Mouse (Mus musculus) midbrain, embryonic 14.5 days (tissue): Measurements from ENCODE around the gene 4933430I17Rik. TPM values are rescaled to one million over a fixed set of nuclear protein-coding genes. Genes with fewer than 3 reads are reported as not detected.

Experiments
- ATAC-seq: fragments of 200-750 bp; cut with Nextera tagmentation; 2 replicates; pipeline ENCODE4 v1.8.0; 2017; ENCODE audit warnings: moderate number of reproducible peaks, moderate library complexity; ENCODE audit not compliant: low FRiP score, low TSS enrichment
- DNase-seq: peaks from one replicate; pipeline ENCODE4 v3.0.0-alpha.2; 2015
- H3K27ac ChIP-seq: fragments of 300-500 bp; sonication (generic); replicated peaks from 2 replicates; pipeline ENCODE4 v1.5.1; 2014; ENCODE audit warnings: mild to moderate bottlenecking, low read depth, low read length, moderate library complexity
- H3K27me3 ChIP-seq: fragments of 300-500 bp; sonication (generic); 2 replicates; pipeline ENCODE4 v1.6.1; 2014; ENCODE audit warnings: low read length, control low read depth, mixed read lengths; ENCODE audit not compliant: control insufficient read depth, insufficient read depth
- H3K36me3 ChIP-seq: fragments of 300-500 bp; sonication (generic); 2 replicates; pipeline ENCODE4 v1.6.1; 2014; ENCODE audit warnings: low read length, control low read depth; ENCODE audit not compliant: control insufficient read depth, insufficient read depth
- H3K4me1 ChIP-seq: fragments of 300-500 bp; sonication (generic); 2 replicates; pipeline ENCODE4 v1.6.1; 2014; ENCODE audit warnings: mild to moderate bottlenecking, antibody characterized with exemption, low read length, control low read depth; ENCODE audit not compliant: control insufficient read depth, insufficient read depth
- H3K4me2 ChIP-seq: fragments of 300-500 bp; sonication (generic); 2 replicates; pipeline ENCODE4 v1.6.1; 2014; ENCODE audit warnings: mild to moderate bottlenecking, low read length, moderate library complexity
- H3K4me3 ChIP-seq: fragments of 300-500 bp; sonication (generic); replicated peaks from 2 replicates; pipeline ENCODE4 v1.5.1; 2014; ENCODE audit warnings: low read depth, low read length
- H3K9ac ChIP-seq: fragments of 300-500 bp; sonication (generic); replicated peaks from 2 replicates; pipeline ENCODE4 v1.6.1; 2014; ENCODE audit warnings: mild to moderate bottlenecking, low read length, moderate library complexity
- H3K9me3 ChIP-seq: fragments of 300-500 bp; sonication (generic); 2 replicates; pipeline ENCODE4 v1.6.1; 2016; ENCODE audit warnings: low read length, control low read depth, mixed read lengths; ENCODE audit not compliant: control insufficient read depth
- WGBS: fragments of 180-500 bp; shearing (Covaris S2); extraction: QIAGEN DNeasy Blood & Tissue Kit; methylation state at CpG from one replicate; pipeline ENCODE4 v1.1.7; 2014; 5-methylcytosine and 5-hydroxymethylcytosine counted together
- polyA plus RNA-seq: library from polyadenylated mRNA; unstranded; fragments of >200 nt; fragmentation: Nextera tagmentation; extraction: Ambion mirVana; gene quantifications from 2 replicates; pipeline ENCODE4 v1.2.1, GENCODE M21; 2014

Gene 4933430I17Rik
- polyA plus RNA-seq, 1 experiment from 2014 or later, result 0.78 TPM

- WGBS, result 2% methylated on average over 26 of the region's 26 CpGs
- H3K27ac ChIP-seq, result peak overlapping the region; percentile 76
- H3K4me1 ChIP-seq, result peaks cover 22% of the 10 kb centered on the region
- peak overlapping the region; percentile 68 for H3K4me2 ChIP-seq
- peak overlapping the region; percentile 79 for H3K9ac ChIP-seq
- no peaks in the 10 kb centered on the region for H3K9me3 ChIP-seq
- ATAC-seq (peak; percentile 80), DNase-seq (no peak)
- no peaks in the 10 kb centered on the region for H3K36me3 ChIP-seq
- H3K4me3 ChIP-seq, result peak overlapping the region; percentile 74
- H3K27me3 ChIP-seq, result no peaks in the 10 kb centered on the region
Measured at GRCm38 (mm10) chr4:62519122-62519848, 5.9 kb upstream of the 4933430I17Rik start.

- H3K27me3 ChIP-seq, result no peaks in the 10 kb centered on the region
- H3K36me3 ChIP-seq, result no peaks in the 10 kb centered on the region
- H3K27ac ChIP-seq, result peak within 1 kb of the TSS; percentile 76
- H3K4me3 ChIP-seq, result peak within 1 kb of the TSS; percentile 74
- H3K4me1 ChIP-seq, result peaks cover 25% of the 10 kb centered on the region
- H3K9me3 ChIP-seq, result no peaks in the 10 kb centered on the region
- peak within 1 kb of the TSS; percentile 68 for H3K4me2 ChIP-seq
- peak within 1 kb of the TSS; percentile 79 for H3K9ac ChIP-seq
- under 1% methylated on average over 37 of the region's 37 CpGs for WGBS
- ATAC-seq, result peak; percentile 87
- peak; percentile 91 for DNase-seq
Measured at GRCm38 (mm10) chr4:62519849-62520233, 5.3 kb upstream of the 4933430I17Rik start, which contains the start of gene Alad. Gene Alad (minus strand): TSS chr4:62519918.

- no peak overlapping the region for H3K4me2 ChIP-seq
- WGBS, result 94% methylated on average over 2 of the region's 2 CpGs
Measured at GRCm38 (mm10) chr4:62520892-62521400, 4.2 kb upstream of the 4933430I17Rik start.

GRCm38 (mm10) chr4:62525489-62525811 is 281 bp downstream of the 4933430I17Rik start:
- Histone ChIP-seq H3K4me2 (peak overlapping the region; percentile 88), H3K4me1 (peaks cover 12% of the 10 kb centered on the region), H3K9ac (peak overlapping the region; percentile 80), H3K27ac (peak overlapping the region; percentile 96; the same call in 1 of the 2 replicates), H3K9me3 (no peaks in the 10 kb centered on the region), H3K36me3 (no peaks in the 10 kb centered on the region), H3K4me3 (peak overlapping the region; percentile 71), H3K27me3 (no peaks in the 10 kb centered on the region)
- DNase-seq, result no peak
- WGBS, result 2% methylated on average over 10 of the region's 10 CpGs
- ATAC-seq, result no peak

More at GRCm38 (mm10) chr4:62520892-62521400, 4.2 kb upstream of the 4933430I17Rik start:
- Histone ChIP-seq H3K27me3 (no peaks in the 10 kb centered on the region), H3K4me1 (peaks cover 25% of the 10 kb centered on the region), H3K9ac (no peak overlapping the region), H3K4me3 (no peak overlapping the region), H3K9me3 (no peaks in the 10 kb centered on the region), H3K27ac (no peak overlapping the region), H3K36me3 (no peaks in the 10 kb centered on the region)
- ATAC-seq (no peak), DNase-seq (no peak)

- Histone ChIP-seq H3K4me3 (no peak overlapping the region), H3K27me3 (no peaks in the 10 kb centered on the region), H3K9me3 (no peaks in the 10 kb centered on the region), H3K4me1 (peaks cover 8% of the 10 kb centered on the region), H3K4me2 (no peak overlapping the region), H3K9ac (no peak overlapping the region), H3K36me3 (no peaks in the 10 kb centered on the region), H3K27ac (no peak overlapping the region)
- 66% methylated on average over 2 of the region's 2 CpGs for WGBS
- DNase-seq (no peak), ATAC-seq (no peak)
Measured at GRCm38 (mm10) chr4:62526256-62526655, 1.1 kb downstream of the 4933430I17Rik start.

- Histone ChIP-seq H3K4me3 (no peak overlapping the region), H3K4me2 (no peak overlapping the region), H3K9ac (no peak overlapping the region), H3K27ac (no peak overlapping the region), H3K27me3 (no peaks in the 10 kb centered on the region), H3K4me1 (peaks cover 8% of the 10 kb centered on the region), H3K36me3 (no peaks in the 10 kb centered on the region), H3K9me3 (no peaks in the 10 kb centered on the region)
- no peak for ATAC-seq
- 93% methylated on average over 4 of the region's 4 CpGs for WGBS
- DNase-seq, result no peak
Measured at GRCm38 (mm10) chr4:62527655-62528054, 2.5 kb downstream of the 4933430I17Rik start.

GRCm38 (mm10) chr4:62533729-62534128 is 8.6 kb downstream of the 4933430I17Rik start:
- H3K4me3 ChIP-seq, result no peak overlapping the region
- DNase-seq, result no peak
- no peak overlapping the region for H3K9ac ChIP-seq
- no peaks in the 10 kb centered on the region for H3K4me1 ChIP-seq
- WGBS, result 79% methylated on average over 6 of the region's 6 CpGs
- no peaks in the 10 kb centered on the region for H3K27me3 ChIP-seq
- no peak overlapping the region for H3K27ac ChIP-seq
- no peaks in the 10 kb centered on the region for H3K36me3 ChIP-seq
- ATAC-seq, result no peak
- H3K9me3 ChIP-seq, result no peaks in the 10 kb centered on the region
- H3K4me2 ChIP-seq, result no peak overlapping the region

GRCm38 (mm10) chr4:62541802-62542201 is 16.6 kb downstream of the 4933430I17Rik start:
- Histone ChIP-seq H3K36me3 (no peaks in the 10 kb centered on the region), H3K27me3 (no peaks in the 10 kb centered on the region), H3K27ac (no peak overlapping the region), H3K4me1 (no peaks in the 10 kb centered on the region), H3K9ac (no peak overlapping the region), H3K4me3 (no peak overlapping the region), H3K4me2 (no peak overlapping the region), H3K9me3 (no peaks in the 10 kb centered on the region)
- ATAC-seq (no peak), DNase-seq (no peak)
- 88% methylated on average over 3 of the region's 3 CpGs for WGBS

GRCm38 (mm10) chr4:62543782-62544181 is 18.6 kb downstream of the 4933430I17Rik start:
- Histone ChIP-seq H3K4me3 (no peak overlapping the region), H3K9me3 (no peaks in the 10 kb centered on the region), H3K9ac (no peak overlapping the region), H3K36me3 (no peaks in the 10 kb centered on the region), H3K4me1 (no peaks in the 10 kb centered on the region), H3K4me2 (no peak overlapping the region), H3K27me3 (no peaks in the 10 kb centered on the region), H3K27ac (no peak overlapping the region)
- 88% methylated on average over 6 of the region's 6 CpGs for WGBS
- DNase-seq, result no peak
- no peak for ATAC-seq
